Mouse (Mus musculus) intestine, embryonic 15.5 days (tissue): ENCODE measurements around the gene Dffa. TPM values are rescaled to one million over a fixed set of nuclear protein-coding genes. Genes with fewer than 3 reads are reported as not detected.
A peak's percentile ranks its signal among the peaks of the same experiment; 100 is the strongest.

Experiments used
- ATAC-seq: fragments of 200-750 bp; cut with Nextera tagmentation; 2 replicates; pipeline ENCODE4 v1.8.0; 2017; ENCODE audit warnings: moderate TSS enrichment, moderate library complexity
- H3K27ac ChIP-seq: fragments of 300-500 bp; sonication (generic); 2 replicates; pipeline ENCODE4 v1.5.1; 2015; ENCODE audit warnings: mild to moderate bottlenecking, inconsistent platforms
- H3K27me3 ChIP-seq: fragments of 300-500 bp; sonication (generic); replicated peaks from 2 replicates; pipeline ENCODE4 v1.6.1; 2015; ENCODE audit warnings: inconsistent platforms
- H3K36me3 ChIP-seq: fragments of 300-500 bp; sonication (generic); 2 replicates; pipeline ENCODE4 v1.6.1; 2015; ENCODE audit warnings: inconsistent platforms
- H3K4me1 ChIP-seq: fragments of 300-500 bp; sonication (generic); replicated peaks from 2 replicates; pipeline ENCODE4 v1.6.1; 2015; ENCODE audit warnings: inconsistent platforms
- H3K4me2 ChIP-seq: fragments of 300-500 bp; sonication (generic); replicated peaks from 2 replicates; pipeline ENCODE4 v1.6.1; 2015; ENCODE audit warnings: mild to moderate bottlenecking, inconsistent platforms
- H3K4me3 ChIP-seq: fragments of 300-500 bp; sonication (generic); replicated peaks from 2 replicates; pipeline ENCODE4 v1.5.1; 2015; ENCODE audit warnings: inconsistent platforms
- H3K9ac ChIP-seq: fragments of 300-500 bp; sonication (generic); 2 replicates; pipeline ENCODE4 v1.6.1; 2015; ENCODE audit warnings: inconsistent platforms
- H3K9me3 ChIP-seq: fragments of 300-500 bp; sonication (generic); 2 replicates; pipeline ENCODE4 v1.6.1; 2016; ENCODE audit warnings: inconsistent platforms
- WGBS: fragments of 180-500 bp; shearing (Covaris S2); methylation state at CpG from one replicate; pipeline ENCODE4 v1.1.7; 2015; 5-methylcytosine and 5-hydroxymethylcytosine counted together
- polyA plus RNA-seq: library from polyadenylated mRNA; unstranded; fragments of >200 nt; fragmentation: Nextera tagmentation; extraction: Ambion mirVana; gene quantifications from 2 replicates; pipeline ENCODE4 v1.2.1, GENCODE M21; 2015

The Dffa gene
- polyA plus RNA-seq, 1 experiment from 2014 or later: 44.9 TPM

DNA sequence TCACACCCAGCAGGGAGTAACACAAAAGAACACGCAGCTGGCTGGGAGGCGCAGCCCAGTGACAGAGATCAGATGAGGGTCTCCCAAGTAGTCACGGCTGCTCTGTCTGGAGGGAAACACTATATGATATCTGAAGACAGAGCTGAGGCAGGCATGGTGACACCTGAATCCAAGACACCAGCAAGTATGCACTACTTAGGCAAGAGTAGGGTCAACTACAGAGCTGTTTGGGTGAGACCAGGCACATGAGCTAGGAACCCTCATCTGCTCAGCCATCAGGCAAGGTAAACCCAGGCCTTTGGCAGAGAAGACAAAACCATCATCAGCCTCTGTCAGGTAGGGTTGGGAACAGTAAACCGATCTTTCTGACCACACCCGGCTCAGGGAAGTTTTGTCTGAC is 29.4 kb downstream of the Dffa start:
- H3K36me3 ChIP-seq: peaks cover 3% of the 10 kb centered on the region; the same call in 1 of the 2 replicates
- no peak for ATAC-seq
- peaks cover 12% of the 10 kb centered on the region for H3K4me1 ChIP-seq
- H3K9ac ChIP-seq: no peak overlapping the region
- no peak overlapping the region for H3K4me2 ChIP-seq
- H3K9me3 ChIP-seq: no peaks in the 10 kb centered on the region
- no peaks in the 10 kb centered on the region for H3K27me3 ChIP-seq
- no peak overlapping the region for H3K27ac ChIP-seq
- WGBS: 81% methylated on average over 5 of the region's 5 CpGs
- no peak overlapping the region for H3K4me3 ChIP-seq

DNA sequence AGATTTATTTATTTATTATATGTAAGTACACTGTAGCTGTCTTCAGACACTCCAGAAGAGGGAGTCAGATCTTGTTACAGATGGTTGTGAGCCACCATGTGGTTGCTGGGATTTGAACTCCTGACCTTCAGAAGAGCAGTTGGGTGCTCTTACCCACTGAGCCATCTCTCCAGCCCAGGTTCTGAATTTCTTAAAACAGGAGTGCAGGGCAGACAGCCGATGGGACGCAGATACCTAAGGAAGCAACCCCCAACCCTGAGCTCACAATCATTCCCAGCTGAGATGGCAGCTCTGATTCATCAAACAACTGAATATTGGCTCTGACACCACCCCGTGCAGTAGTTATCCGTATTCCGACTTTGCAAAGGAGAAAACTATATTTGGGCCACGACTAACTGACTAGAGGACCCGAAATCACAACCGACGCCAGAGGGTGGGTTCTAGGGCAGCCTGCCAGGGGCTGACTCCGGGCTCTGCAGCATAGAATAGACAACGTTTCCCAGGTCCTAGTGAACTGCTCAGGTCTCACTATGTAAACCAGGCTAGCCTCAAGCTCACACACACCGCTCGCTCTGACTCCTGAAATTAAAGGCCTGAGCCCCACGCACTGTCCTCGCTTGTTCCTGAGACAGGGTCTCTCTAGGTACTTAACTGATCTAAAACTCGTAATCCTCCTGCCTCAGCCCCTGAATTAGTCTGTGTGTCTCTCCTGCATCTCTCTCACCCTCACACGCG is 32.3 kb downstream of the Dffa start:
- Histone ChIP-seq H3K9me3 (no peaks in the 10 kb centered on the region), H3K4me2 (peak overlapping the region; percentile 74), H3K9ac (peak overlapping the region; percentile 67), H3K4me1 (peaks cover 12% of the 10 kb centered on the region), H3K27ac (0 out of 2 replicates have a peak overlapping the region, but pooled peaks have one; percentile 87), H3K36me3 (no peaks in the 10 kb centered on the region), H3K4me3 (peak overlapping the region; percentile 67), H3K27me3 (no peaks in the 10 kb centered on the region)
- no peak for ATAC-seq
- 65% methylated on average over 18 of the region's 18 CpGs for WGBS

DNA sequence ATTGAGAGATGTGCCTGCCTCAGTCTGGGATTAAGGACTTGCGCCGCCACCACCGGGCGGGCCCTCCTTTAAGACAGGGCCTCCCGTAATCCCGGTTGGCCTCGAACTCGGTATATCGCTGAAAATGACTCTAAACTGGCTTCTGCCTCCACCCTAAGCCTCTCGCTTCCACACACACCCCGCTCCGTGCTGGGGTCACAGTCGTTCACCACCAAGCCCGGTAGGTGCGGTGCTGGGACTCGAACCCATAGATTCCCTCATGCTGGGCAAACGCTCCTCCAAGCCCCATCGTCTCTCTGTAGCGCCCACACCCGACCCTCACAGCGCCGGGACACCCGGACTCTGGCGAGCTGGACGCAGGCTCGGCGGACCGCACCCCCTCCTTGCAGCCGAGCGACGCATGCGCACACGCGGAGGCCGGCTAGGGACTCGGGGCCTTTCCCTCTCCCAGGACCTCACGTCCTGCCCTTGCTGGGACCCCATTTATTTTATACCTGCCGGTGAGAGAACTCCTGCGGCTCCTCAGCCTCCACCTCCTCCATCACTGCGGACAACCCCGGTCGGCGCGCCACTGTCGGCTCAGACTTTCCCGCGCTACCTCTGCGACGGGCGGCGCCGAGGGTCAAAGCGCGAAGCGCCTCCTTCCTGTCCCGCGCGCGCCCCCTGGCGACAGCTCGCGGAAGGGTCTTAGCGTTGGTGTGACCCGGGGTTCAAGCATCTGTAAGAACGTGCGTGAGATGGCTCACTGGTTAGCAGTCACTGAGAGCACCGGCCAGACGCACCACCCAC is 33.2 kb downstream of the Dffa start, which contains the start of gene Cenps:
Cenps (minus strand) TSS at position 648 of the 789 bp plus-strand sequence.
- Histone ChIP-seq H3K9ac (peak within 1 kb of the TSS; percentile 67), H3K9me3 (no peaks in the 10 kb centered on the region), H3K4me2 (peak within 1 kb of the TSS; percentile 74), H3K4me3 (peak within 1 kb of the TSS; percentile 67), H3K36me3 (no peaks in the 10 kb centered on the region), H3K4me1 (peaks cover 11% of the 10 kb centered on the region), H3K27ac (peak within 1 kb of the TSS; percentile 87), H3K27me3 (no peaks in the 10 kb centered on the region)
- ATAC-seq: peak; percentile 94
- WGBS: under 1% methylated on average over 68 of the region's 68 CpGs

- ATAC-seq: no peak
- no peak overlapping the region for H3K4me3 ChIP-seq
- no peak overlapping the region for H3K9ac ChIP-seq
- no peak overlapping the region for H3K27ac ChIP-seq
- H3K27me3 ChIP-seq: no peaks in the 10 kb centered on the region
- H3K4me1 ChIP-seq: peaks cover 9% of the 10 kb centered on the region
- WGBS: 77% methylated on average over 8 of the region's 8 CpGs
- H3K4me2 ChIP-seq: no peak overlapping the region
- H3K9me3 ChIP-seq: no peaks in the 10 kb centered on the region
- H3K36me3 ChIP-seq: no peaks in the 10 kb centered on the region
Measured at GRCm38 (mm10) chr4:149138515-149138914, 34.6 kb downstream of the Dffa start.

DNA sequence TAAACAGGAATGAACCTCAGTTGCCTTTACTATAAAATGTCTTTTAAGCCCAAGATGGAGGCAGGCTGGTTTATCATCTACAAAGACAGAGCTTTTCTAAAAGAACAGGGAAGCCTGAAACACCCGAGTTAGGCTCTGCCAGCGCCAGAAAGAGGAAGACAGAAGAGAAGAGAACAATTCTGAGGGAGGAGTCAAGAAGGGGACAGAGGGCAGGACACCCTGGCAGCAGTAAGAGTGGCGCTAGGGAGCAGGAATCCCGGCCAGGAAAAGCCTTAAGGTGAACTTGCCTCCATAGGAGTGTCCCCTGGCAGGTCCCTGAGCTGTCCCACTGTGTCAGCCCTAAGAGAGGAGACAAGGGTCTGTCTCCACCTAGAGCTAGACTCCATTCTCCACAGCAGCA is 39.6 kb downstream of the Dffa start:
- no peaks in the 10 kb centered on the region for H3K9me3 ChIP-seq
- no peaks in the 10 kb centered on the region for H3K27me3 ChIP-seq
- no peak overlapping the region for H3K4me3 ChIP-seq
- no peak overlapping the region for H3K27ac ChIP-seq
- no peak for ATAC-seq
- H3K9ac ChIP-seq: no peak overlapping the region
- peaks cover 8% of the 10 kb centered on the region; the same call in 1 of the 2 replicates for H3K4me1 ChIP-seq
- WGBS: 27% methylated on average over 4 of the region's 4 CpGs
- no peaks in the 10 kb centered on the region for H3K36me3 ChIP-seq
- no peak overlapping the region for H3K4me2 ChIP-seq

GRCm38 (mm10) chr4:149144459-149144858 is 40.5 kb downstream of the Dffa start:
- WGBS: 5% methylated on average over 3 of the region's 3 CpGs
- no peak overlapping the region for H3K27ac ChIP-seq
- H3K4me3 ChIP-seq: no peak overlapping the region
- peak; percentile 82 for ATAC-seq
- H3K4me1 ChIP-seq: peaks cover 8% of the 10 kb centered on the region; the same call in 1 of the 2 replicates
- H3K9ac ChIP-seq: no peak overlapping the region
- H3K4me2 ChIP-seq: no peak overlapping the region
- 0 out of 2 replicates have a peak, but pooled peaks cover under 1% of the 10 kb centered on the region for H3K36me3 ChIP-seq
- H3K9me3 ChIP-seq: no peaks in the 10 kb centered on the region
- H3K27me3 ChIP-seq: no peaks in the 10 kb centered on the region

DNA sequence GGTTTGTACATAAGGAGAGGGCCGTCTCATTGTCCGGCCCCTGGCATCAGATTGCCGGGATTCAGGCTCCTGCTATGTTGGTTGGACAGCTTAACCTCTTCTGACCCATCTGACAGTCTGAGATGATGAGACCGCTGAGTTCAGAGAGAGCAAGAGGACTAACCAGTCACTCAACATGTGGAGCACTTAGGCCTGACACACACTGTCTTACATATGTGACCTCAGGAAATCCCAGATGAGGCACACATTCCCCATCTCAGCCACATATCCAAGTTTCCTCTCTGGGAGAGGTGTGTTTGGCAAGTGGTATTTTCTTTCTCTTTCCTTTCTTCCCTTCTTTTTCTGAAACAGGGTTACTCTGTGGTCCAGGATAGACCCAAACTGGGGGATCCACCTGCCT is 41.2 kb downstream of the Dffa start:
- no peak for ATAC-seq
- peaks cover 5% of the 10 kb centered on the region; the same call in 1 of the 2 replicates for H3K36me3 ChIP-seq
- no peak overlapping the region for H3K9ac ChIP-seq
- no peaks in the 10 kb centered on the region for H3K9me3 ChIP-seq
- 75% methylated on average over 4 of the region's 4 CpGs for WGBS
- no peak overlapping the region for H3K4me3 ChIP-seq
- H3K27ac ChIP-seq: no peak overlapping the region
- H3K27me3 ChIP-seq: no peaks in the 10 kb centered on the region
- H3K4me1 ChIP-seq: peaks cover 8% of the 10 kb centered on the region; the same call in 1 of the 2 replicates
- no peak overlapping the region for H3K4me2 ChIP-seq

DNA sequence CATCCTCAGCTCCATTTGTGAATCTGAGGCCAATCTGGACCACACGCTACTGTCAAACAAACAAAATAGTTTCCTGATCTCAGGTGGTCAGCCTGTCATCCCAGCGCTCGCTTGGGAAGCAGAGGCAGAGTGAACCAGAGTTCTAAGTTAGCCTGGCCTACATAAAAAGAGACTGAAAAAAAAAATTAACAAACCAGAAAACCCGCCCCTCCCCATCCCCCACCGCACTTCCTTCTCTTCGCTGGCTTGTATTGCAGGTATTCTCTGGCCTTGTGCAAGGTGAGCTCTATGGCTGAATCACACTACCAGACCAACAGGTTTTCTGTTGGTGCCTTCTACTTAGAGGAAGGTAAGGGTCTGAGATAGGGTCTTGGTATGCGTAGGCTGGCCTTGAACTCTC is 43.6 kb downstream of the Dffa start:
- H3K27ac ChIP-seq: no peak overlapping the region
- WGBS: 72% methylated on average over 7 of the region's 7 CpGs
- H3K36me3 ChIP-seq: peaks cover 23% of the 10 kb centered on the region
- H3K4me2 ChIP-seq: no peak overlapping the region
- 0 out of 2 replicates have a peak, but pooled peaks have one; percentile 26 for ATAC-seq
- H3K4me1 ChIP-seq: peaks cover 8% of the 10 kb centered on the region; the same call in 1 of the 2 replicates
- no peaks in the 10 kb centered on the region for H3K9me3 ChIP-seq
- H3K27me3 ChIP-seq: no peaks in the 10 kb centered on the region
- H3K9ac ChIP-seq: no peak overlapping the region
- H3K4me3 ChIP-seq: no peak overlapping the region

DNA sequence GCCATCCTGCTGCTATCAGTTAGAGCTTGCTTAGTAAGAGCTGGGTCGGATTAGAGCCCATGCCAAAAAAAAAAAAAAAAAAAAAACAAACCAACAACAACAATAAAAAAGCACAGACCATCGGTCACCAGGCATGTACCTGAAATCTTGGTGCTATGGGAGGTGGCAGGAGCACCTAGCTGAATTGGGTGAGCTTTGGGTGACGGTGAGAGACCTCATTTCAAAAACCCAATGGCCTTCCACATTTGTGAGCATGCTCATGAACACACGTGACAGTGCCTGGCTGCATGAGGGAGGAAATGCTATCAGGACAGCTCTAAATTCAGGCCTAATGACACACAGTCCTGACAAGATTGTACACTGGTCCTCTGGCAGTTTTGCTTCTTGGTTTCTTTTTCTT is 44.1 kb downstream of the Dffa start:
- no peak for ATAC-seq
- 75% methylated on average over 4 of the region's 4 CpGs for WGBS
- H3K4me1 ChIP-seq: peaks cover 8% of the 10 kb centered on the region; the same call in 1 of the 2 replicates
- H3K9ac ChIP-seq: no peak overlapping the region
- no peak overlapping the region for H3K4me2 ChIP-seq
- H3K36me3 ChIP-seq: peaks cover 28% of the 10 kb centered on the region
- H3K27ac ChIP-seq: no peak overlapping the region
- no peak overlapping the region for H3K4me3 ChIP-seq
- no peaks in the 10 kb centered on the region for H3K27me3 ChIP-seq
- no peaks in the 10 kb centered on the region for H3K9me3 ChIP-seq

DNA sequence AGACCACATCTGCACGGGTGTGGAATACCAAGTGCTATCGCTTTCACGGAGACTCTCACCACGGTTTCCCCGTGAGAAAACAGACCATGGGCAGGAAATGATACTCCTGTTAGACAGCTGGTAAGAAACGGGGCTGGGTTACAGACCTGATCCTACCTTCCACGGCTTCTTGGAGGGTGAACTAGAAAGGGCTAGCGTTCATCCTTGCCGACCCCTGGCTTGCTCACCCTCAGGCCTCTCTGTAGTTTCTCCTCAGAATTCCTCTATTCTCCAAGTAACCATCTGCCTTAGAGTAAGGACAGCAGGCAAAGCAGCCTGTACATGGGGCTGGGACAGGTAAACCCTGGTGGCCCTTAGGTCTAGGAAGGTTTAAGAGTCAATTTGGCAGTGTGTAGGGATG is 45.2 kb downstream of the Dffa start:
- no peak overlapping the region for H3K27ac ChIP-seq
- peaks cover 39% of the 10 kb centered on the region for H3K36me3 ChIP-seq
- 85% methylated on average over 9 of the region's 9 CpGs for WGBS
- H3K9me3 ChIP-seq: no peaks in the 10 kb centered on the region
- H3K9ac ChIP-seq: no peak overlapping the region
- H3K4me1 ChIP-seq: peaks cover 8% of the 10 kb centered on the region; the same call in 1 of the 2 replicates
- no peak overlapping the region for H3K4me3 ChIP-seq
- no peak for ATAC-seq
- no peaks in the 10 kb centered on the region for H3K27me3 ChIP-seq
- no peak overlapping the region for H3K4me2 ChIP-seq

GRCm38 (mm10) chr4:149149611-149150010 is 45.7 kb downstream of the Dffa start:
- Histone ChIP-seq H3K4me3 (no peak overlapping the region), H3K4me2 (no peak overlapping the region), H3K27me3 (no peaks in the 10 kb centered on the region), H3K27ac (no peak overlapping the region), H3K9ac (no peak overlapping the region), H3K9me3 (no peaks in the 10 kb centered on the region), H3K36me3 (peaks cover 43% of the 10 kb centered on the region), H3K4me1 (peaks cover 7% of the 10 kb centered on the region; the same call in 1 of the 2 replicates)
- WGBS: 64% methylated on average over 7 of the region's 7 CpGs
- no peak for ATAC-seq

DNA sequence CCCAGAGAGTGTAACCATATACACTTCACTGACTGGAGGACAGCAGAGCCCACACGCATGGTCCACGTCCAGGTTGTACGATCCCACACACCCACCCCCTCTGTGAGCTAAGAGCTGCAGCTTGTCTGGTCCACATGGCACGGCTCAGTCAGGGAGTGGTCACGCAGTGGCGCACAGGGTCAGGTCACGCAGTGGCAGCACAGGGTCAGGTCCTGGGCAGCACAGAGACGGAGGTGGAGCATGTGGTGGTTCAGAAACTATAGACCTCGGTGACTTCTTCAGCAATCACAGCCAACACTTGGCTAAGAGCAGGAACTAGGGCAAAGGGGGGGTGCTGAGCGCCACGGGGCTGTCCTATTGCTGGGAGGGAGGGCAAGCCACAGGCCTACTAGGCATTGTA is 46.3 kb downstream of the Dffa start:
- no peak overlapping the region for H3K9ac ChIP-seq
- peaks cover 6% of the 10 kb centered on the region; the same call in 1 of the 2 replicates for H3K4me1 ChIP-seq
- peaks cover 50% of the 10 kb centered on the region for H3K36me3 ChIP-seq
- 83% methylated on average over 11 of the region's 11 CpGs for WGBS
- no peak overlapping the region for H3K27ac ChIP-seq
- no peak overlapping the region for H3K4me2 ChIP-seq
- ATAC-seq: no peak
- no peaks in the 10 kb centered on the region for H3K27me3 ChIP-seq
- no peaks in the 10 kb centered on the region for H3K9me3 ChIP-seq
- no peak overlapping the region for H3K4me3 ChIP-seq
